Mouse (Mus musculus): ENCODE results near the gene Nit1. TPM values are rescaled to one million over a fixed set of nuclear protein-coding genes. Genes with fewer than 3 reads are reported as not detected.
A peak's percentile ranks its signal among the peaks of the same experiment; 100 is the strongest.
"Not testable (repeated sequence)": the region's sequence is repeated elsewhere in the genome, so short reads cannot be mapped to it uniquely, and the experiment has no call there.

Nit1 gene
- polyA plus RNA-seq, 1 experiment from 2014 or later = 43.5 TPM

DNA sequence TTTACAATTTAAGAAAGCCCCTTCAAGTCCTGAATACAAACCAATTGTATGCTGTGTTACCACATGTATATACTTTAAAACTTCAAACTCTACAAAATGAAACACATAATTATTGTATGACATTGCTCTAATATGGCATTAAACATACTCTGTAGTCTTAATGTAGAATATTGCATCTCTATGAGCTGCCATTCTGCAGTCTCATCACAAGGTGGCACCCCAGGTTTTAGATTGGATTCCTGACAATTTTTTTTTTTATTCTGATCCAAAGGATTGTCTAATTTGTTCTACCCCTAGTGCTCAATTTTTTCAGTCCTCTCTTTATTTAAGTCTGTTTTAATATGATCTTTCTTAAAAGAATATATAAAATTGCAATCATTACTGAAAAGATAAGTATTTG, 24.0 kb downstream of the Nit1 start:
- Histone ChIP-seq H3K4me1 (no peaks in the 10 kb centered on the region), H3K4me2 (replicated peaks) (no peak overlapping the region), H3K36me3 (no peaks in the 10 kb centered on the region), H3K27ac (no peak overlapping the region), H3K9ac (no peak overlapping the region), H3K4me3 (no peak overlapping the region), H3K9me3 (no peaks in the 10 kb centered on the region), H3K27me3 (no peaks in the 10 kb centered on the region)
- ATAC-seq (ENCODE audit: low FRiP score, low read depth) = no peak

GRCm38 (mm10) chr1:171320151-171320550, 25.3 kb downstream of the Nit1 start:
- peak overlapping the region; percentile 21 for H3K4me2 ChIP-seq (replicated peaks)
- no peaks in the 10 kb centered on the region for H3K9me3 ChIP-seq
- no peaks in the 10 kb centered on the region for H3K36me3 ChIP-seq
- no peaks in the 10 kb centered on the region for H3K4me1 ChIP-seq
- no peaks in the 10 kb centered on the region for H3K27me3 ChIP-seq
- H3K9ac ChIP-seq = no peak overlapping the region
- no peak for ATAC-seq (ENCODE audit: low FRiP score, low read depth)
- no peak overlapping the region for H3K4me3 ChIP-seq
- H3K27ac ChIP-seq = no peak overlapping the region
- WGBS = 19% methylated on average over 5 of the region's 5 CpGs

DNA sequence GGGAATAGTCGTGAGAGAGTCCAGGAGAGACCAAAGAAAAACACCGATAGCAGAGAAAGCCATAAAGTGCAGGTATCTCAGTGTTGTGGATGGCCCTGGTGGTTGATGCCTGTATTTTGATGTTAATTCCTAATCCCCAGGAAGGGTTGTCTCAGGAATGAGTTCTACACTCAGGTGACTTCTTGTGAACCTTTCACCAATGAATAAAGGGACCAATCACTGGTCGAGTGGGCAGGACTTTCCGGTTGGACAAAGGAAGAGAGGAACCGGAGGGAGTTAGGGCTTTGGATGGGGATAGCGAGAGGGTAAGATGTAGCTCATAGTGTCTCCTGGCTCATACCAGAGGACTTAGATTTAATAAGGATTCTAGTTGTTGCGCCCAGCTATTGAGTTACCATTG, 25.7 kb downstream of the Nit1 start:
- H3K27me3 ChIP-seq = no peaks in the 10 kb centered on the region
- no peak overlapping the region for H3K4me3 ChIP-seq
- no peak overlapping the region for H3K27ac ChIP-seq
- H3K4me2 ChIP-seq (replicated peaks) = peak overlapping the region; percentile 21
- H3K9ac ChIP-seq = no peak overlapping the region
- no peaks in the 10 kb centered on the region for H3K4me1 ChIP-seq
- no peaks in the 10 kb centered on the region for H3K9me3 ChIP-seq
- no peak for ATAC-seq (ENCODE audit: low FRiP score, low read depth)
- WGBS = 14% methylated on average over 7 of the region's 7 CpGs
- no peaks in the 10 kb centered on the region for H3K36me3 ChIP-seq

GRCm38 (mm10) chr1:171309321-171309720, 36.1 kb downstream of the Nit1 start:
- Histone ChIP-seq H3K9me3 (no peaks in the 10 kb centered on the region), H3K4me3 (no peak overlapping the region), H3K36me3 (no peaks in the 10 kb centered on the region), H3K9ac (no peak overlapping the region), H3K4me2 (replicated peaks) (no peak overlapping the region), H3K4me1 (no peaks in the 10 kb centered on the region), H3K27ac (no peak overlapping the region), H3K27me3 (no peaks in the 10 kb centered on the region)
- 73% methylated on average over 2 of the region's 2 CpGs for WGBS
- ATAC-seq (ENCODE audit: low FRiP score, low read depth) = no peak

- not testable (repeated sequence) for H3K4me2 ChIP-seq (replicated peaks); H3K27me3 ChIP-seq; H3K27ac ChIP-seq; H3K4me1 ChIP-seq; H3K36me3 ChIP-seq; ATAC-seq (ENCODE audit: low FRiP score, low read depth); H3K4me3 ChIP-seq; H3K9ac ChIP-seq; H3K9me3 ChIP-seq
- WGBS = 60% methylated on average over 5 of the region's 5 CpGs
Measured at GRCm38 (mm10) chr1:171306157-171306556, 39.3 kb downstream of the Nit1 start.

- Histone ChIP-seq H3K27ac (no peak overlapping the region), H3K4me3 (no peak overlapping the region), H3K4me2 (replicated peaks) (no peak overlapping the region), H3K4me1 (peaks cover 7% of the 10 kb centered on the region), H3K9ac (no peak overlapping the region), H3K27me3 (peaks cover 20% of the 10 kb centered on the region), H3K36me3 (no peaks in the 10 kb centered on the region), H3K9me3 (no peaks in the 10 kb centered on the region)
- no peak for ATAC-seq (ENCODE audit: low FRiP score, low read depth)
- WGBS = 62% methylated on average over 3 of the region's 3 CpGs
Measured at GRCm38 (mm10) chr1:171298226-171298625, 47.2 kb downstream of the Nit1 start.

DNA sequence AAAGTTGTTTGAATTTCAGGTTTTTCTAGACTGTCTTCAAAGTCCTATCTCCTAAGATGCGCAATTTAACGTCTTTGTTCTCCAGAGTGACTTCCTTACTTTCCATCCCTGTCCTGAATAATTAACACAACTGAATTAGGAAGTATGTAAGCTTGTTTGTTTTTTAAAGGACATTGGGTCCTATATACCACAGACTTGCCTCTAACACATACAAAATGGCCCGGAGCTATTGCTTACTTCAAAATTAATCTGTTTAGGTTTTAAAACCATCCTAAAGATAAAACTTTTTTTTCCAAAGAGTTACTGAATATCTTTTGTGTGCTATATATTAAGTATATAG, 50.4 kb downstream of the Nit1 start:
- H3K27ac ChIP-seq = peak overlapping the region; percentile 95
- H3K36me3 ChIP-seq = peaks cover 2% of the 10 kb centered on the region
- peaks cover 20% of the 10 kb centered on the region for H3K27me3 ChIP-seq
- peak overlapping the region; percentile 84 for H3K9ac ChIP-seq
- 19% methylated on average over 3 of the region's 3 CpGs for WGBS
- ATAC-seq (ENCODE audit: low FRiP score, low read depth) = peak; percentile 28; the same call in 1 of the 2 replicates
- H3K4me3 ChIP-seq = peak overlapping the region; percentile 66
- peak overlapping the region; percentile 84 for H3K4me2 ChIP-seq (replicated peaks)
- H3K4me1 ChIP-seq = peaks cover 10% of the 10 kb centered on the region
- H3K9me3 ChIP-seq = no peaks in the 10 kb centered on the region

- Histone ChIP-seq H3K4me3 (peak within 1 kb of the TSS; percentile 66), H3K4me1 (peaks cover 10% of the 10 kb centered on the region), H3K9ac (peak within 1 kb of the TSS; percentile 84), H3K27me3 (peaks cover 20% of the 10 kb centered on the region), H3K36me3 (peaks cover 7% of the 10 kb centered on the region), H3K4me2 (replicated peaks) (peak within 1 kb of the TSS; percentile 84), H3K27ac (peak within 1 kb of the TSS; percentile 95), H3K9me3 (no peaks in the 10 kb centered on the region)
- ATAC-seq (ENCODE audit: low FRiP score, low read depth) = peak; percentile 86
- WGBS = under 1% methylated on average over 42 of the region's 42 CpGs
Measured at GRCm38 (mm10) chr1:171294298-171295062, 51.0 kb downstream of the Nit1 start, which contains the start of gene Ufc1. Ufc1 (minus strand) TSS chr1:171295024.

- Histone ChIP-seq H3K36me3 (peaks cover 13% of the 10 kb centered on the region), H3K27me3 (peaks cover 20% of the 10 kb centered on the region), H3K9ac (peak overlapping the region; percentile 84), H3K4me2 (replicated peaks) (peak overlapping the region; percentile 84), H3K4me1 (peaks cover 10% of the 10 kb centered on the region), H3K9me3 (no peaks in the 10 kb centered on the region), H3K27ac (peak overlapping the region; percentile 95), H3K4me3 (peak overlapping the region; percentile 66)
- no peak for ATAC-seq (ENCODE audit: low FRiP score, low read depth)
- 24% methylated on average over 5 of the region's 5 CpGs for WGBS
Measured at GRCm38 (mm10) chr1:171293906-171294297, 51.5 kb downstream of the Nit1 start.

DNA sequence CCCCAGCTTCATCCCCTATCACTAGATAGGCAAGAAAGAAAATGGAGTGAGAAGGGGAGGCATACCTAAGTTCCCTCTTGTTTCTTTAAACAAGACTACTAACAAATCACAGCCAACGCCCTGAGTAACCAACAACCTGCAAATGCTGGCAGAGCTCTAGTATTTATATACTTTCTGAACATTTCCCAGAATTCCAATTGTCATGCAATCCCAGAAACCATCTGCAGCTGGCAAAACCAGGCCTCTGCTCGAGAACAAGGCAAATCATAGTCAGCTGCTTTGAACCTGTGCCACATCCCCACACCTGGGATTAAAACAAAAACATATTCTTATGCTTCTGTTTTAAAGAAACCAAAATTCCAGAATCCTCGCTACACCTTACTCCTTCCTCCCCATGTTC, 52.1 kb downstream of the Nit1 start:
- Histone ChIP-seq H3K4me1 (peaks cover 15% of the 10 kb centered on the region), H3K4me2 (replicated peaks) (peak overlapping the region; percentile 84), H3K9me3 (no peaks in the 10 kb centered on the region), H3K27me3 (peaks cover 19% of the 10 kb centered on the region), H3K27ac (no peak overlapping the region; the same call in 1 of the 2 replicates), H3K4me3 (peak overlapping the region; percentile 66), H3K36me3 (peaks cover 19% of the 10 kb centered on the region), H3K9ac (no peak overlapping the region)
- ATAC-seq (ENCODE audit: low FRiP score, low read depth) = no peak
- WGBS = 75% methylated on average over 3 of the region's 3 CpGs

DNA sequence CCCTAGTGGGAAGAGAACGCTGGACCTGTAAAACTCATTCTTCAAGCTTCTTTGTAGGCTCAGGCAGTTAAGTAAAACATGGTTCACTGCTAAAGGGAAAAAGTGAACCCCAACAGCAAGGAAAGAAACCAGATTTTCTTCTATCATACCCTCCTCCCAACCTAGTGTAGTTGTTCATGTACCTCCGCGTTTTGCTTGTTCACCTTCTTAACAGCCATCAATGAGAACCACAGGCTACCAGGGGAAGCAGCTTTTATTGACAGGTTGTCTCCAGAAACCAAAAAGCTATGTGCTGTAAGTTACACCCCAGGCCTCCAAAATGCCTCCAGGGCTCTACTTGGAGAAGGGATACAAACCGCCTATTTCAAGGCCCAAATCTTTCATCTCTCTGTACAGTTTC, 57.1 kb downstream of the Nit1 start:
- ATAC-seq (ENCODE audit: low FRiP score, low read depth) = no peak
- peak overlapping the region; percentile 96; the same call in 1 of the 2 replicates for H3K9ac ChIP-seq

More for the DNA sequence above, 57.1 kb downstream of the Nit1 start:
- Histone ChIP-seq H3K4me3 (peak overlapping the region; percentile 90), H3K4me1 (peaks cover 33% of the 10 kb centered on the region), H3K27ac (peak overlapping the region; percentile 59; the same call in 1 of the 2 replicates), H3K9me3 (no peaks in the 10 kb centered on the region), H3K4me2 (replicated peaks) (peak overlapping the region; percentile 79), H3K36me3 (peaks cover 51% of the 10 kb centered on the region), H3K27me3 (no peaks in the 10 kb centered on the region)
- WGBS = 60% methylated on average over 4 of the region's 4 CpGs
